Mouse (Mus musculus): ENCODE results near the gene Bzw1. TPM values are rescaled to one million over a fixed set of nuclear protein-coding genes. Genes with fewer than 3 reads are reported as not detected.

Bzw1 gene
- polyA plus RNA-seq, 1 experiment from 2014 or later, result 367 TPM

DNA sequence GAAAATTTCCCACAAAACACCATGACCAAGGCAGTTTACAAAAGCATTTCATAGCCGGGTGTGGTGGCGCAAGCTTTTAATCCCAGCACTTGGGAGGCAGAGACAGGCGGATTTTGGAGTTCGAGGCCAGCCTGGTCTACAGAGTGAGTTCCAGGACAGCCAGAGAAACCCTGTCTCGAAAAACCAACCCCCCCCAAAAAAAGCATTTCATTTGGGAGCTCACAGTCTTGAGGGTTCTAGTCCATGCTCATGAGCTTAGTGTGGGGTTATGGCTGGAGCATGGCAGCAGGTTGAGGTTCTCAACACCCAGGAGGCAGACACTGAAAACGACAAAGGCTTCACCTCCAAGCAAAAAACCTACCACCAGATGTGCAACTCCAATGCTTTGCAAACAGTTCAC lies 15.4 kb downstream of the Bzw1 start:
- Histone ChIP-seq H3K36me3 (peaks cover 88% of the 10 kb centered on the region), H3K4me3 (no peak overlapping the region), H3K27me3 (ENCODE audit: insufficient read depth, poor library complexity, severe bottlenecking) (no peaks in the 10 kb centered on the region), H3K9me3 (no peaks in the 10 kb centered on the region), H3K27ac (no peak overlapping the region), H3K4me1 (replicated peaks) (no peaks in the 10 kb centered on the region)
- no peak for DNase-seq (ENCODE audit: low spot score)
- 85% methylated on average over 6 of the region's 6 CpGs for WGBS

DNA sequence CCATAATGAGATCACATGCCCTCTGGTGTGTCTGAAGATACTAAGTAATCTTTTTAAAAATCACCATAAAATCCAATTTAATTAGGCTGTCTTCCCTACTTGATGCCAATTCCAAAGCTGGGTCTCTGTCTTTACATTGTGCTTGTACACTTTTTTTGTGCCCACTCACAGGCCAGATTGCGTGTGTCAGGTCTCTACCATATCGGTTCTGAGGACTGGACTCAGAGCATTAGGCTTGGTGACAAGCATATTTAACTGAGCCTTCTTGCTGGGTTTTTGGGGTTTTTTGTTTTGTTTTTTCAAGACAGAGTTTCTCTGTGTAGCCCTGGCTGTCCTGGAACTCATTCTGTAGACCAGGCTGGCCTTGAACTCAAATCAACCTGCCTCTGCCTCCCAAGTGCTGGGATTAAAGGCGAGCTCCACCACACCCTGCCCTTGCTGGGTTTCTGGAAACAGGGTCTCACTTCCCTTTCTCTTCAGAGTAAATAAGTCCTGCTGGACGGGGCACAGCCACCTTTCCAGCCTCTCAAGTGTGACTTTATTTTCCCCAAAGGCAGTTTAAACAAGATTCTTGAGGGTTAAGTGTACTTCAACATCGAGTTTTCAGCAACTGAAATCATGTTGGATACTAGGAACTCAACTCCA lies 17.0 kb downstream of the Bzw1 start:
- Histone ChIP-seq H3K36me3 (peaks cover 88% of the 10 kb centered on the region), H3K27ac (no peak overlapping the region), H3K4me1 (replicated peaks) (no peaks in the 10 kb centered on the region), H3K4me3 (no peak overlapping the region), H3K27me3 (ENCODE audit: insufficient read depth, poor library complexity, severe bottlenecking) (no peaks in the 10 kb centered on the region), H3K9me3 (no peaks in the 10 kb centered on the region)
- 81% methylated on average over 5 of the region's 5 CpGs for WGBS
- DNase-seq (ENCODE audit: low spot score), result no peak

GRCm38 (mm10) chr1:58410198-58410588 lies 17.5 kb downstream of the Bzw1 start:
- Histone ChIP-seq H3K27ac (no peak overlapping the region), H3K27me3 (ENCODE audit: insufficient read depth, poor library complexity, severe bottlenecking) (no peaks in the 10 kb centered on the region), H3K9me3 (no peaks in the 10 kb centered on the region), H3K4me1 (replicated peaks) (no peaks in the 10 kb centered on the region), H3K36me3 (peaks cover 88% of the 10 kb centered on the region), H3K4me3 (no peak overlapping the region)
- DNase-seq (ENCODE audit: low spot score), result no peak
- WGBS, result 88% methylated on average over 3 of the region's 3 CpGs

DNA sequence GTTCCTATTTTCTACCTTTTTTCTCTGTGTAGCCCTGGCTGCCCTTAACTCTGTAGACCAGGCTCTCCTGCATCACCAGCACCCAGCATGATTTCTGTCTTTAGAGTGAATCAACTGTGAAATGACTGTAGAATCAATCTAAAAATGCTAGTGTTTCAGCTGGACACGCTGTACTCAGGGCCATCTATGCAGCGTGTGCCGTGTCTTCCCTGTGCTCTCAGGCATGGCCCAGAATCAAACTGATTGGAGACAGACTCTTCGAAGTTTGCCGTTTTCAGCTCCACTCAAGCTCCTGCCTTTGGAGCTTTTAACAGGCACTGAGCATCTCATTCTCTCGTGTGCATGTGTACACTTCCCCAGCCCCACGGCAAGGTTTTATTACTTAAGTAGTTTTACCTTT lies 18.1 kb downstream of the Bzw1 start:
- Histone ChIP-seq H3K36me3 (peaks cover 88% of the 10 kb centered on the region), H3K4me1 (replicated peaks) (no peaks in the 10 kb centered on the region)

GRCm38 (mm10) chr1:58415442-58415841 lies 22.7 kb downstream of the Bzw1 start:
- WGBS, result 33% methylated on average over 1 of the region's 1 CpGs
- no peaks in the 10 kb centered on the region for H3K4me1 ChIP-seq (replicated peaks)
- no peak overlapping the region for H3K27ac ChIP-seq
- H3K9me3 ChIP-seq, result no peaks in the 10 kb centered on the region
- no peak for DNase-seq (ENCODE audit: low spot score)
- H3K27me3 ChIP-seq (ENCODE audit: insufficient read depth, poor library complexity, severe bottlenecking), result no peaks in the 10 kb centered on the region
- peaks cover 100% of the 10 kb centered on the region for H3K36me3 ChIP-seq
- H3K4me3 ChIP-seq, result no peak overlapping the region

More for the DNA sequence above, 18.1 kb downstream of the Bzw1 start:
- Histone ChIP-seq H3K9me3 (no peaks in the 10 kb centered on the region), H3K27ac (no peak overlapping the region), H3K27me3 (ENCODE audit: insufficient read depth, poor library complexity, severe bottlenecking) (no peaks in the 10 kb centered on the region), H3K4me3 (no peak overlapping the region)
- 94% methylated on average over 7 of the region's 7 CpGs for WGBS
- no peak for DNase-seq (ENCODE audit: low spot score)

- Histone ChIP-seq H3K27ac (no peak overlapping the region), H3K36me3 (peaks cover 100% of the 10 kb centered on the region), H3K4me1 (replicated peaks) (peaks cover 3% of the 10 kb centered on the region; the same call in 1 of the 2 replicates), H3K27me3 (ENCODE audit: insufficient read depth, poor library complexity, severe bottlenecking) (no peaks in the 10 kb centered on the region), H3K4me3 (no peak overlapping the region), H3K9me3 (no peaks in the 10 kb centered on the region)
- no peak for DNase-seq (ENCODE audit: low spot score)
- WGBS, result 91% methylated on average over 2 of the region's 2 CpGs
Observed at GRCm38 (mm10) chr1:58416048-58416447, 23.4 kb downstream of the Bzw1 start.

- H3K9me3 ChIP-seq, result no peaks in the 10 kb centered on the region
- 91% methylated on average over 10 of the region's 10 CpGs for WGBS
- H3K27me3 ChIP-seq (ENCODE audit: insufficient read depth, poor library complexity, severe bottlenecking), result no peaks in the 10 kb centered on the region
- no peak overlapping the region for H3K4me3 ChIP-seq
- no peak for DNase-seq (ENCODE audit: low spot score)
- peaks cover 21% of the 10 kb centered on the region for H3K4me1 ChIP-seq (replicated peaks)
- peaks cover 70% of the 10 kb centered on the region for H3K36me3 ChIP-seq
- H3K27ac ChIP-seq, result no peak overlapping the region
Observed at GRCm38 (mm10) chr1:58420032-58420431, 27.3 kb downstream of the Bzw1 start.

GRCm38 (mm10) chr1:58420961-58421360 lies 28.3 kb downstream of the Bzw1 start:
- Histone ChIP-seq H3K4me1 (replicated peaks) (peaks cover 21% of the 10 kb centered on the region), H3K27ac (no peak overlapping the region), H3K27me3 (ENCODE audit: insufficient read depth, poor library complexity, severe bottlenecking) (no peaks in the 10 kb centered on the region), H3K9me3 (no peaks in the 10 kb centered on the region), H3K36me3 (peaks cover 60% of the 10 kb centered on the region), H3K4me3 (no peak overlapping the region)
- WGBS, result 85% methylated on average over 7 of the region's 7 CpGs
- DNase-seq (ENCODE audit: low spot score), result no peak

GRCm38 (mm10) chr1:58422879-58423278 lies 30.2 kb downstream of the Bzw1 start:
- DNase-seq (ENCODE audit: low spot score), result peak; percentile 28
- 16% methylated on average over 13 of the region's 13 CpGs for WGBS
- Histone ChIP-seq H3K4me1 (replicated peaks) (peaks cover 21% of the 10 kb centered on the region), H3K27me3 (ENCODE audit: insufficient read depth, poor library complexity, severe bottlenecking) (no peaks in the 10 kb centered on the region), H3K4me3 (peak overlapping the region; percentile 99), H3K36me3 (peaks cover 41% of the 10 kb centered on the region), H3K9me3 (no peaks in the 10 kb centered on the region), H3K27ac (peak overlapping the region; percentile 100)

DNA sequence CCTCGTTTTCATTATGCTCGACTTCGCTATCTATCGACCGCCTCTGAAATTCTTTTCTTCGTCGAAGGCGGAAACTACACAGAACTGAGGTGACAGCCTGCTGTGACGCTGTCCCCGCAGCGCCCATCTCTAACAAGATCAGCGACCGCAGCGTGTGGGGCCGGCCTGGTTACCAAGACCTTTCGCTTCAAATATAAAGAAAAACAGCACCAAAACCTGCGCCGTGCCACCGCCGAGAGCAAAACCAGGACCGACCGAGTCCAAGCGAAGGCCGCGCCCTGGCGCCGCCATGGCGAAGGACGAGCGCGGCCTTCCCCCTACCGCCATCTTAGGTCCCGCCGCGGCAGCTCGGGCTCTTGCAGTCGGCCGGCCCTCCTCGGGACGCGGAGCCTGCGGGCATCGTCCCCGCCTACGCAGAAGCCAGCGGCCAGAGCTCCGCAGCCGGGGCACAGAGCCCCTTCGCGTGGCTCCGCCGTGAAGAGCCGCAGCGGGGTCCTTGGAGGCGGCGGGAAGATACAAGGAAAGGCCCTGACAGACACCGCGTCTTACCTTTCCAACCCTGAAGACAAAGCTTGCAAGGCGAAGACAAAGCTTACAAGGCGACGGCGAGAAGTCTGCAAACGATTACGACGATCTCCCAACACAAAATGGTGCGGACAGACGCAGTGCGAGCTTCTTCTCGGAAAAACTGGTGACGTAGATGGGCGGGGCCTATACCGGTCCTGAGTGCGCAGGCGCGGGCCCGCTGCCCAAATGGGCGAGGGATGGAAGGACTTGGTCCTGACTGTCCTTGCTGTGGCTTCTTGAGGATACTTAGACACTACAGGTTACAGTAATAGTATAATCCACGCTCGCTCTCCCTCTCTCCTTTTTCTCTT lies 30.9 kb downstream of the Bzw1 start, which contains the start of gene Clk1:
Gene Clk1 (minus strand): TSS at position 696 of the 878 bp plus-strand sequence.
- Histone ChIP-seq H3K27me3 (ENCODE audit: insufficient read depth, poor library complexity, severe bottlenecking) (no peaks in the 10 kb centered on the region), H3K4me3 (peak within 1 kb of the TSS; percentile 99), H3K27ac (peak within 1 kb of the TSS; percentile 100), H3K4me1 (replicated peaks) (peaks cover 21% of the 10 kb centered on the region), H3K9me3 (no peaks in the 10 kb centered on the region), H3K36me3 (peaks cover 34% of the 10 kb centered on the region)
- peak; percentile 94 for DNase-seq (ENCODE audit: low spot score)
- under 1% methylated on average over 79 of the region's 79 CpGs for WGBS

GRCm38 (mm10) chr1:58424551-58424950 lies 31.9 kb downstream of the Bzw1 start:
- peaks cover 24% of the 10 kb centered on the region for H3K36me3 ChIP-seq
- H3K27me3 ChIP-seq (ENCODE audit: insufficient read depth, poor library complexity, severe bottlenecking), result no peaks in the 10 kb centered on the region
- no peaks in the 10 kb centered on the region for H3K9me3 ChIP-seq
- 87% methylated on average over 3 of the region's 3 CpGs for WGBS
- H3K4me1 ChIP-seq (replicated peaks), result peaks cover 21% of the 10 kb centered on the region
- no peak overlapping the region for H3K27ac ChIP-seq
- DNase-seq (ENCODE audit: low spot score), result no peak
- 0 out of 2 replicates have a peak overlapping the region, but pooled peaks have one; percentile 99 for H3K4me3 ChIP-seq

GRCm38 (mm10) chr1:58444691-58445090 lies 52.0 kb downstream of the Bzw1 start:
- no peak for DNase-seq (ENCODE audit: low spot score)
- 12% methylated on average over 10 of the region's 10 CpGs for WGBS
- Histone ChIP-seq H3K36me3 (peaks cover 62% of the 10 kb centered on the region), H3K4me1 (replicated peaks) (peaks cover 32% of the 10 kb centered on the region), H3K27me3 (ENCODE audit: insufficient read depth, poor library complexity, severe bottlenecking) (no peaks in the 10 kb centered on the region), H3K4me3 (peak overlapping the region; percentile 69), H3K27ac (peak overlapping the region; percentile 93), H3K9me3 (no peaks in the 10 kb centered on the region)

GRCm38 (mm10) chr1:58445143-58445722 lies 52.5 kb downstream of the Bzw1 start, which contains the start of the genes Nif3l1 and Ppil3:
Gene Nif3l1 (plus strand): TSS chr1:58445151.
Gene Ppil3 (minus strand): TSS chr1:58445486.
- peaks cover 62% of the 10 kb centered on the region for H3K36me3 ChIP-seq
- peak within 1 kb of the TSS; percentile 93 for H3K27ac ChIP-seq
- WGBS, result under 1% methylated on average over 33 of the region's 33 CpGs
- peak within 1 kb of the TSS; percentile 69 for H3K4me3 ChIP-seq
- H3K27me3 ChIP-seq (ENCODE audit: insufficient read depth, poor library complexity, severe bottlenecking), result no peaks in the 10 kb centered on the region
- peaks cover 32% of the 10 kb centered on the region for H3K4me1 ChIP-seq (replicated peaks)
- DNase-seq (ENCODE audit: low spot score), result peak; percentile 89
- H3K9me3 ChIP-seq, result no peaks in the 10 kb centered on the region

Data from hindbrain, embryonic 10.5 days (tissue).